Mouse (Mus musculus) neutrophil, adult 5-6 weeks (primary cell): ENCODE data around the gene Rnf220. TPM values are rescaled to one million over a fixed set of nuclear protein-coding genes. Genes with fewer than 3 reads are reported as not detected.

ENCODE experiments used
- ATAC-seq: fragments of 151-379, 151-347 bp; 2 replicates; pipeline ENCODE4 v1.8.0; 2017; ENCODE audit warnings: mild to moderate bottlenecking, moderate TSS enrichment; ENCODE audit not compliant: insufficient number of reproducible peaks, poor library complexity, low FRiP score, severe bottlenecking; ENCODE audit errors: extremely low read depth
- total RNA-seq: library from RNA; stranded (forward); fragments of 200-1000 nt; gene quantifications from 2 replicates; pipeline ENCODE4 v1.2.3, GENCODE M21; 2017

Rnf220 gene
- total RNA-seq, 1 experiment from 2014 or later, result 108 TPM

DNA sequence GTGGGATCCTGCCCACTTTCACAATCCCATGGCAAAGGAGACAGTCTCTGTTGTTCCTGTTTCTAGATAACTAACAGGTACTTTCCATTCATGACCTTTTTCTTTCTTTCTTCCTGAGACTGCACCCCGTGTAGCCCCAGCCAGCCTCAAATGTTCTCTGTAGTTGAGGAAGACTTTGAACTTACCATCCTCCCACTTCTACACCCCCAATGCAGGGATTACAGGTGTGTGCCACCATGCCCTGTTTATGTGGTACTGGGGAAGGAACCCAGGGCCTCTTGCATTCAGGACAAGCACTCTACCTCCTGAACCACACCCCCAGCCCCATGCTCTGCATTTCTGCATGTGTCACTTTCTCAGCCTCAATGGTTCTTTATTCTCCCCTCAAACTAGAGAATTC, 47.7 kb downstream of the Rnf220 start:
- ATAC-seq, result no peak

DNA sequence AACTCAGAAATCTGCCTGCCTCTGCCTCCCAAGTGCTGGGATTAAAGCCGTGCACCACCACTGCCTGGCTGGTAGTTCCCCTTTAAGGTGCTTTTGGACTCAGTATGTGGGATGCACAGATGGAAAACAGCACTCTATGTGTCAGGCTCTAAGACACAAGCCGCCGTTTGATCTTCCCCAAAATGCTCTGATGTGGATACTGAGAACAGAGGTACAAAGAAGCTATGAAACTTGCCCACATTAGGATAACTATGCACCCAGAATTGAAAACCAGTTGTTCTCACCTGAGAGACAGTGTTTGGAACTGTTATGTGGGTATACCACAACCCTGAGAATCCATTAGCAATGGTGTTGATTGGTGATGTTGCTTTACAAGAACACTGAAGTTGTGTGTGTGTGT, 48.9 kb downstream of the Rnf220 start:
- ATAC-seq, result no peak

DNA sequence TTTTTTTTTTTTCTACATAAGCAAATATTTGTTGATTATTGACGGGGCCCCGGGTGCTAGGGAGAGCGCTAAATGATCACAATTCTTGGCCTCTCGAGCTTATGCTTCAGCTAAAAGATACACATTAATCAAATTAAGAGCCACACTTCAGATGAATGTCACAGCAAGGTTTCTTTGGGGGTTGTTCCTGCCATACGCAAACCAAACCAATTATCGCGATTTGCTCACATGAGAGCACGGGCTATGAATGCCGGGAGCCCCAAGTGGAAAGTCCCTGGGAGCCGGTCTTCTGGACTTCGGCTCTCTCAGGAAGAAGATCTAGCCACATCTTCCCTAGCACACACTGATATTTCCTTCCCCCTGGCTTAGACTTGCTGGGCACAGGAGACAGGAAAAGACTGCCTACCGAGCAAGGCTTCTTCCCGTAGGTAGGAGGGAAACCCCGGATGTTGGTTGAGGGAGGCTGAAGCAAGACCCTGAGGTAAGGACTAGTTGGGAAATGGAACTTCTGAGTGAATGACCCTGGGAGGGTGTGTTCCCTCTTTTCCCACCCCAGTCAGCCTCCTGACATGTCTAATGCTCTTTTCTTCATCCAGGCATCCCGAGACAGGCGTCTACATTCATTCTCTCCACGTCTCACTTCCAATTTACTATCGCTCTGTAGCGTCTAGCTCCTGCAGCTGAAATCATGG, 51.2 kb downstream of the Rnf220 start:
- ATAC-seq, result no peak

DNA sequence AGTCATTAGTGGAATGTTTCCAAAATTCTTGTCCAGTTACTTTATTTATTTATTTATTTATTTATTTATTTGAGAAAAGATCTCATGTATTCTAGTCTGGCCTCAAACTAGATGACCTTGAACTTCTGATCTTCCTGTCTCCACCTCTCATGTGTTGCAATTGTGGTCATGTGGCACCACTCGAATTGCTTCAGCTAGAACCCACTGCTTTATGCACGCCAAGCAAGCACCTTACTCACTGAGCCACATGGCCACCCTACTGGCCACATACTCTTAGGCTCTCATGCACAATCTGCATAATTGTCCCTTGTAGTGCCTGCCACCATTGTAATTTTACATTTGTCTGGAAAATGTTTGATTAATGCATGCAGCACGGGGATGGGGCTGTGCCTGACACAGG, 57.9 kb downstream of the Rnf220 start:
- ATAC-seq, result no peak

DNA sequence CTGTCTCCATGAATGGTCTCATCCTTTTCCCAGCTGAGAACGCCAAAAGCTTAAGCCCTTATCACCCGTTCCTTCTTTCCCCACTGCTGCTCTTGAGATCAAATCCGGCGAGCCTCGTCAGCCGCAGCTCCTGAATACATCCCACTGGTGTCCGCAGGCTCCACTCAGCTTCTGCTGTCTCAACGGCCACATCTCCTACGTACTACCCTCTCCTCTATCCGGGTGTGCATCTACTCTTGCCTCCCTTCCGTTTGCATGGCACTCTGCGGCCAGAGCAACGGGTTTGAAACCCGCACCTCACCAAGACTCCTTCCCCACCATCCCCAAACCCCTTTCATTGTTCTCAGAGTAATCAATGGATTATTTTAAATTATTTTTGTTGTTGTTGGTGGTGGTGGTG, 58.8 kb downstream of the Rnf220 start:
- no peak for ATAC-seq

DNA sequence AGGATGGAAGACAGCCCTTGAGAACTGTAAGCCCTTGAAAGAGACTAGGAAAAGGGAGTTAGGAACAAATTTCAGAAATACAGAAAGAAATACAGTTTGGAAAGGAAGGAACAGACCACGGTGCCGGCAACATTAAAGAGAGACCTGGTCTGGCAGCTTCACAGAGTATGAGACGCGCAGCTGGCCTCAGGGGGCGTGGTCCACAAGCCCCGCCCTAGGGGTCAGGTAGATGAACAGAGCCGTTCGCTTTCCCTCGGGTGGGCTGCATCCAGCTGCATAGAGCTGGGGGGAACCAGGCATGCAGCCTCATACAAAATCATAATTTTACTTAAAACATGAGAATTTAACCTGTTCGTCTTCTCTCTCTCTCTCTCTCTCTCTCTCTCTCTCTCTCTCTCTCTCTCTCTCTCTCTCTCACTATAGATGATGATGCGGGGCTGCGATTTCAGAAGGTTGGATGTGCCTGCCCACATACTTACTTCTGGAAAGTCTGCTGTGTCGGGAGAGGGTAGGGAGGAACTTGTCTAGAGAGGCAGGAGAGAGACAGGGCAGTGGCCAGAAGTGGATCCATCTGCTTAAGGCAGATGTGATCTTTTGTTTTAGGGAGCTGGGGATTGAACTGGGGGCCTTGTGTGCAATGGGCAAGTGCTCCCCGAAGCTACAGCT, 59.7 kb downstream of the Rnf220 start:
- no peak for ATAC-seq

DNA sequence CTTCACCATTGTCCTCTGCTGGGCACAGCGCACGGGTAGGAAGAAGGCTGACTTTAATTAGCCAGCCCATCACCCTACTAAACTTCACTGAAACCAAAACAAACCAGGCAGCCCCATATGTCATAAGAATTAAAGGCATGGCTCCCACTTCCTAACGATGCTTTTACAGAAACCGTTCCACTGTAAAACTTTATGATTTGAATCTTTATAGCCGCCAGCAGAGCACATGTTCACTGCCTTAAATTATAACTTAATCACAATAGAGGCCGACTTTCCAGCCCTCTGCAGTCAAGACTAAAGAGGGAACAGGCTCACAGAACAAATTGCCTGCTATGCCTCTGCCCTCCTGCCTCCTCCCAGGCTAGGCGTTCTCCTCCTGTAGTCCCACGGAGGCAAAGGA, 62.5 kb downstream of the Rnf220 start:
- ATAC-seq, result no peak

DNA sequence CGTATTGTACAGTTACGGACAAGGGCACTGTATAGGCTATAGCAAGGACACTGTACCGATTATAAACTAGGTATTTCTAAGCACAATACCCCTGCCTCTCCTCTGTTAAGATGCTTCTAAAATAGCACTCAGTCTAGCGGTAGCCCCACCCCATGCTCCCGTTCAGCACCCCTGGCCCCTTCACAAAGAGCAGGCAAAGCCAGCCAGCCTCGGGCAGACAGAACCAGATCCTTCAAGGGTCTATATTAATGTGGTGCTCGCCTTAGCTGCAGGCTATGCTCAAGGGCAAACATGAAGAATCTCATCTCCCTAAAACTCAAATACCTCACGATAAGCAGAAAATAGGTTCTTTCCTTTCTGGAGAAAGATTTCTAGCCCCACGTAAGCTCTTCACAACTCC, 67.2 kb downstream of the Rnf220 start:
- ATAC-seq, result no peak

DNA sequence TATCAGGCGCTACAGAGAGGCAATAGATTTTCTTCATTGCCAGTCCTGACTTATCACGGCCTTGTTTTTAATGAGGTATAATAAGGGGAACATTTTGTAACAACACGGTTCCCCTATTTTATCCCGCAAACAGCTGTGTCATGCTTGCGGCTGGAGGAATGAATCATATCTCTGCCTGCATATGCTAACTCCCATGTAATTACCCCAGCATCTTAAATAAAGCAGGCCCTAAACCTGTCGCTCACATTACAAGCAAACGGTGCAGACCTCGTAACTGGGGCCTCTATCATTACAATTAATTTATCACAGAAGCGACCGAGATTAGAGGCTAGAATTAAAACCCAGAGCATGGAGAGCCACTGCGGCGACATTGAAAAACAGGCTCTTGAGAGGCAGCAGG, 69.3 kb downstream of the Rnf220 start:
- peak; percentile 70; the same call in 1 of the 2 replicates for ATAC-seq

DNA sequence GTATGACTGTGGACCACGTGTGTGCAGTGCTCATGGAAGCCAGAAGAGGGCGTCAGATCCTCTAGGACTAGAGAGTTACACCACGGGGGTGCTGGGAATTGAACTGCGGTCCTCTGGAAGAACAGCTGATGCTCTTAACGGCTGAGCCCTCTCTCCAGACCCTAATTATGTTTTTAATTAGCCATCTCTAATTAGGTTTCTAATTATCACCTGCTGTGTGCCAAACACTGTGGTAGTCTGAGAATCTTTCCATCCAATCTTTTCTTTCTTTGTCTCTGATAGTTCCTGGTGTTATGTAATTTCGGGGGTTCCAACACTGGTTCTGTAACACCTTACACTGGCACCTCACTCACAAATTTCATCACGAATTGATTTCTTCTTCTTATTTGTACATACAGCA, 75.8 kb downstream of the Rnf220 start:
- ATAC-seq, result no peak

DNA sequence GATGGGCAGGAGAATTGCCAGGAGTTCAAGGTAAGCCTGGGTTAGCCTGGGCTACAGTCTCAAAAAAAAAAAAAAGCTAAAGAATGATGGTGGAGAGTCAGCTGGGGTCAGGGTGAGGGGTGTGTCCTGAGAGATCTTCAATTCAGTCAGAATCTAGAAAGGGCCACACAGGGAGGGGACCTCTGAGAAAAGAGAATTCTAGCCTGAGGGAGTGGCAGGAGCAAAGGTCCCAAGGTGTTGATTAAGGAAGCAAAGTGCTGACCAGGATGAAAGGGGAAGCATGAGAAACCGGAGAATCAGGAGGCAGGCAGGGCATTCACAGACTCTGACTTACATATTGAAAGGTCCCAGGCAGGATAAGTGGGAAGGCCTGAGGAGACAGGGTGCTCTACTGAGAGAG, 80.0 kb downstream of the Rnf220 start:
- no peak for ATAC-seq

DNA sequence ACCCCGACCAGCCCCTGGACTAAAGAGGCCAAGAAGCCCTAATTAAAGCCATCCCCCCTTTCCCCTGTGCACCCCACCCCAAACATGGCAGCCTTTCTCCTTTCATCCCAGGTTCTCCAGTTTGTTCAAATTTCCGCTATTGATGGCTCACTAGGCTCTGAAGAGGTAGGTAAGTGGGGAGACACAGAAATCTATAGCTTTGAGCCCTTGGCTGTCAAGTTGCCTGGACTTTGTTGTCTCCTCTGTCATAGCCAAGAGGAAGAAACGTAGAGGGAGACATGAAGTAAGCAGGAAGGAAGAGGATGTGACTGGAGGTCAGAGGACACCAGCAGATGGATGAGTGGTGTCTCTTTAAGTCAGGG, 86.8 kb downstream of the Rnf220 start:
- ATAC-seq, result no peak

DNA sequence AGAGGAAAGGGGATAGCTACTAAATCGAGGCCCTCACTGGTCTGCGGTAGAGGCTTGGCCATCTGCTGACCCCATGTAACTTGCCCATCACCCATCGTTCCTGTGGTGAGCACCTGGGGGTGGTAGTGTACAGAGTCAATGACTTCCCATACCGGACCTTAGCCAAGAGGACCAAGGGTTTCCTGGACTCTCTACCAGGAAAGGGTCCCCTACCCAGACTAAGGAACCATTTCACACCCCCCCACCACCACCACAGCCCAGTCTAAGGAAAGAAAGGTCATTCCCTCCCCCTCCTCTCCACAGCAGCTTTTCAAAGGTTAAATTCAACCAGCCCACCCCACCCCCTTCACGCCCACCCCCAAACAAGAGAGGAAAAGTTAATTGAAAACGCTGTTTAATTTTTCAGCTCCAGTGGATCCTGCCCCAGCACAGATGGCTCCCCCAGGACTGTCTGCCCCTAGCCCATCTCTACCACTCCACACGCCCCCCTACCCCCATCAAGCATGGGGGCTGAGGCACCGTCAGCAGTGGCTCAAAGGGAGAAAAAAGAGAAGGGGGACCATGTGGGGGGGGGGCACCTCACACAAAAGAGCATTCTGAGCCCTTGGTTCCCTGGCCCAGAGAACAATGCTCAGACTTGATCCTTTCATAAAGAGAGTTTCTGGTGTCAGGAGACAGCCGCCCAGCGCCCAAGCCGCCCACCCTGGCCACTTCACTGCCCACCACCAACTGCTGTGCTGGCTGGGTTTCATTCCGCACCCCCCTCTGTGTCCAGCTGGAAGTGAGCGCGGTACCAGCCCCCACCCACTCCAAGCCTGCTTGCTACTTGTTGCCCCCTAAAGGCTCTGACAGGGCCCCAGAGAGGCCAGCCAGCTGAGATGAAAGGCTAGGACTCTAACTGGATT, 87.5 kb downstream of the Rnf220 start:
- no peak for ATAC-seq

DNA sequence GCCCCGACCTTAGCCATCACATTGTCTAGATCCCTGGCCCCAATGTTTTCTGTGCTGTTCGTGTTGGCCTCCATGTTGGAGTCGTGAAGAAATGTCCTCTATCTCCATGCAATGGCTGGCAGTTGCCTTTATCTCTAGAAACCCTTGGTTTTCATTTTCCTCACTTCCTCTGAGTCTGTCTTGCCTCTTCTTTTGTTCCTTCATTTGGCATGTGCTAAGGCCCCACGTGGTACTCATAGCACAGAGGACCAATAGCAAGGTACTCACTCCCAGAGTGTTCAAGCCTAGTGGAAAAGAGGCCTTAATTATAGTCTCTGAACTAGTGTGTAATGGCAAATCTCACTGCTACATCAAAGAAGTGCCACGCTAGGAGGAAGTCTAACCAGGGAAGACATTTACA, 88.9 kb downstream of the Rnf220 start:
- ATAC-seq, result no peak

DNA sequence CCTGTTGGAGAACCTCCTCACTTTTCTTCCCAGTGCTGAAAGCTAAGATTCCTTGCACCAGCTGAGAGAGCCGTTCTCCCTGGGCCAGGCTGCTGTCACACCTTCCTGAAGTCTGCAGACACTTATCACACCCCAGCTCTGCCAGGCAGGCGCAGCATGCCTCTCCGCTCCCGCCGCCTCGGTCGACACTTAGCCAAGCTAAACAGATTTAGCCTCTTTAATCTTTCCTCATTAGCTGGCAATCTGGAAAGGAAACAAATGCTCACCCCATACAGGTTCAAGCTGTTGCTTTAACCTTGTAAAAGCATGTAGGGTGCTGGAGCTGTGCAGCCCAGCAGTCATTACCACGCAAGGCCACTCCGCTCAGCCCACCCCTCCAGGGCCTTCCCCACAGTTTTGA, 90.9 kb downstream of the Rnf220 start:
- no peak for ATAC-seq

DNA sequence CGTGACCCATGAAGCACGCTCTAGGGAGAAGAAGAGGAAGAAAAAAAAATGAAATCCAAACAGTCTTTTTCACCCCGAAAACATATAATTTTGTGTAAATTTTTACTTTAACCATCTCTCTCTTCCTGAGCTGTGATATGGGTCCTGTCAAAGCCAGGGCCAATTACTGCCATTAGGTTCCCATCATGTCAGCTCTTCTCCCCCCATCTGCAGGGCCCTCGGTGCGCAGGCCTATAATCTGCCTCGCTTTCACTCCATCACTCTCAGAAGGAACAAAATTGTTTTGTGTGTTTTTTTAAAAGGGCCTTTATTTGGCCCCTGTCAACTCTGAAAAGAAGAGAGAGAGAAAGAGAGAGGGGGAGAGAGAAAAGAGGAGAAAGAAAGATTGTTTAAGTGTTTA, 91.6 kb downstream of the Rnf220 start:
- ATAC-seq, result no peak

DNA sequence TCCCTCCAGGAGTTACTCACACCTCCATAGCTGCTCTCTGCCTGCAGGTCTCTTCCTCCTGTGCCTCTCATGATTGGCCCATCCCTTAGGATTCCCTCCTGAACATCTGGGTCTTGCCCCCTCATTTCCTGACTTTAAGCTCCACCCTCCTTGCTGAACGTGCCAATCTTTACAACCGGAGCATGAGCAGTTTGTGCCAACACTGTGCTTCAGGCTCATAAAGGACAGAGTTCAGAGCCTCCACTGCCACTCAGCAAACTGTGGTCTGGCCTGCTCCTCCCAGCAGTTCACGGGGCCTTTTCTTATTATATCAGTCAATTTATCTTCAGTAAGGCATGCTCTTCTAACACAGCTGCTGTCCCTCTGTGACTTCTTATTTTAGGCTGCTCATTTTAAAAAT, 93.4 kb downstream of the Rnf220 start:
- no peak for ATAC-seq

DNA sequence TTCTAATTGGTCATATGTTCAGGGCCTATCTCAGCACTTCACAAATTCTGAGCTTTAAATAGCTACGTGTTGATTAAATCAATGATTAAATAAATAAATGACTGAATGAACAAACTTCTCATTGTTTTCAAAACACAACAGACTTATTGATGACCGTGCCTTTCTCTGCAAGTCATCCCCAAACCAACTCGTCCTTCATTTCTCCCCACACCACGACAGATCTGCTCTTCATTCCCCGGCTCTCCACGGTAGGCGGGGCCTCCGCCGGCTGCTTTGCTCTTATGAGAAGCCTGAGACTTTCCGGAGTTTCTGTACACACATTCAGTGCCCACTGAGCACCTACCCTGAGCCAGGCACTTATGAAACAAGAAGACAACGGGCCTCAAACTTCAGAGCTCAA, 99.7 kb downstream of the Rnf220 start:
- no peak for ATAC-seq

DNA sequence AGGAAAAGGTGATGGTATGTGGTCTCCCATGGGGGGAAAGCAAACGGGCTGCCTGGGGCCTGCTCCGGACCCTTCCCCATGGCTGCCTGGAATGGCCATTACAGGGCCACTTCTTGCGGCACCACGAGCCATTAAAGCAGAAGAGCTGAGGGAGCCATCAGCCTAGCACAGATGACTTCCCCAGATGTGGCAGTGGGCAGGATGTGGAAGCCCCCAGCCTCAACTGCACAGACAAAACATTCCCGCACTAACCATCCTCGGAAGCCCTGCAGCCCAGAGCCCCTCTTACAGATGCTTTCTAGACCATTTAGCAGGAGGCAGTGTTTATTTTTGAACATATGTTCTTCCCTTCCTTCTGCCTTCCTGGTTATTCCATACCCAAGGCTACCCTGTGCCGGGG, 103.8 kb downstream of the Rnf220 start:
- no peak for ATAC-seq

DNA sequence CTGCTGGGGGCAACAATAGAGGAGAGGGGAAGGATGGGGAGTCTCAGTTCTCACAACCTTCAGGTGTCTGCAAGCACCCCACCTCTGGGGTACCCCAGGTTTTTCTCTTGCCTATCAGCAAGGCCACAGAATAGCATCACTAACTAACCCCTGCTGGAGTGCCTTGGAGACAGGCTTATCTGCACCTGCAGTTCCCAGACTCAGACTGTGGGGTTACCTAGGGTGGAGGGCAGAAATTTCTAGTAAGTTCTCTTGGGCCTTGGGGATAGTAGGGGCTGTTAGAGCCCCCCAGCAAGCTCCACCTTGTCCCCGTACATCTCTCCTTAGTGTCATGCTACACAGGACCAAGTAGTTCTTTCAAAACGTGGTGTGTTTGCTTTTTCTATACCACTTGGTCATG, 104.5 kb downstream of the Rnf220 start:
- no peak for ATAC-seq
